Mouse (Mus musculus) 3134 (cell line): ENCODE measurements at regions not wholly inside any gene's neighbourhood (a gene's known extent, or its start where the extent isn't known, plus 50 kb on each side); places are given as distances from the start of the nearest gene placed in this dataset.

Experiments
- DNase-seq: peaks from one replicate; pipeline ENCODE4 v3.0.0-alpha.2; 2011; ENCODE audit warnings: low spot score; ENCODE audit not compliant: insufficient read length; ENCODE audit errors: extremely low read depth

DNA sequence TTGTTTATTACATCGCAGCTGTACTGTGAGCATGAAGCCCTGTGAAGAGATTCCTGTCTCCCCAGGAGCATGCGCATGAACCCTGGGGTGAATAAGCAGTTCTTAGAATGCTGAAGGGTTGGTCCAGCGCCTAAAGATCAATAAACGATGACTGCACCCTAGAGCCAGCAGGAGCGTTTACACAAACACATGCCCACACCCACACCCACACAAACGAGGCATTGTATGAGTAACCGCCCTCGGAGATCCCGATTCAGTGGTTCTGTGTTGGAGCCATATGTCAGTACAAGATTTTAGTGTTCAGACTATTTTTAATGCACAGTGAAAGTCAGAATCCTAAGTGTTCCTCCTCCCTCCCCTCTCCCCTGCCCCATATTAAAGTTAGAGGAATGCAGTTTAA lies 57.3 kb downstream of the Edn1 start:
- no peak for DNase-seq

- no peak for DNase-seq
Measured at GRCm38 (mm10) chr13:42367655-42368554, 66.6 kb downstream of the Edn1 start.

DNA sequence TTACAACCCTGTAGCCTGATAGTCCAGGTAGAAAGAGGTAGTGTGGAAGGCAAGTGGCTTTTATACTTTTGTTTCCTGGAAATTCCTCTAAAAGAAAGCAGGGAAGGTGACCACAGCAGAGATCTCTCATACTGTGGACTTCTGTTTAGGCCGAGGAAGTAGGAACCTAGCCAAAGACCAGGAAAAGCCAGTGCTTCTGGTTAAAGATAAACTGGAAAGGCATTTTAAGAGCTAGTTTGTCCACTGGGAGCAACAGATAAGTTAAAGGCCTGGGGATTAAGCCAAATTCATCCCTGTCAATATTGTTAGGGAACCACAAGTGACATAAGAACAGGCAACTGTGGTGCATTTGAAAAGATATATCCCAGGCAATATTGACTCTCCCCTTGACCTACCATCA lies 68.5 kb downstream of the Edn1 start:
- DNase-seq, result no peak

DNA sequence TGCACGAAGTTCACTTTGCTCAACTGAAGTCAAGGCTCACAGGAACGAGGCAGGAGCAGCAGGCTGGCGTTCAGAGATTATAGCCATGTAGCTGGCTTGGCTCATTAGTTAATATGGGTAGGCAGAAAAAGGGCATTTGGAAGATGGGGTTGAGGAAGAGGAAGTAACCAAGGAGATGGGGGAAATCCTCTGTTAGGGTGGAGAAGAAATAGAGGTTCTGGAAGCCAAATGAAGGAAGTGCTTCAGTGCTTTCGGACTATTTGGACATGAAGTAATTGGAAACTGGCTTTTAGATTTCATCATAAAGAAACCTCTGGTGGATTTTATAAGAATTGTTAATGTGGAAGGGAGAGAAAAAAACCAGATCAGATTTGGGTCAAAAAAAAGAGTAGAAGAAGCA lies 70.9 kb downstream of the Edn1 start:
- no peak for DNase-seq

GRCm38 (mm10) chr13:42374181-42374596 lies 72.9 kb downstream of the Edn1 start:
- no peak for DNase-seq

- no peak for DNase-seq
Measured at GRCm38 (mm10) chr13:42379675-42380074, 78.4 kb downstream of the Edn1 start.

GRCm38 (mm10) chr13:42383099-42383498 lies 81.8 kb downstream of the Edn1 start:
- no peak for DNase-seq

DNA sequence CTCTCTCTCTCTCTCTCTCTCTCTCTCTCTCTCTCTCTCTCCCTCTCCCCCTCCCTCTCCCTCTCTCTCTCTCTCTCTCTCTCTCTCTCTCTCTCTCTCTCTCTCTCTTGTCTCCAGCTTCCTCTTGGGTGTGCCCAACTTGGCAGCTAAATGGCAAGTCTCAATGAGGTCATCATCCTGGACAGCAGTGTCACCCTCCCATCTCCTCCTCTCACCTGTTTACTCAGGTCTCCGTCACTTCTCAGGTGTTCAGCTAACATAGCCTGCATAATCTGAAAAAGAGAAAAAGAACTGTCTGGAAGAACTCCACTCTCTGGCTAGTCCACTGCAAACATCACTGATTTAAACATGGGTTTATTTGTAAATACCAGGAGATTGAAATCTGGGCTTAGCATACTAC lies 89.1 kb downstream of the Edn1 start:
- no peak for DNase-seq

GRCm38 (mm10) chr13:42391330-42392005 lies 90.2 kb downstream of the Edn1 start:
- no peak for DNase-seq

DNA sequence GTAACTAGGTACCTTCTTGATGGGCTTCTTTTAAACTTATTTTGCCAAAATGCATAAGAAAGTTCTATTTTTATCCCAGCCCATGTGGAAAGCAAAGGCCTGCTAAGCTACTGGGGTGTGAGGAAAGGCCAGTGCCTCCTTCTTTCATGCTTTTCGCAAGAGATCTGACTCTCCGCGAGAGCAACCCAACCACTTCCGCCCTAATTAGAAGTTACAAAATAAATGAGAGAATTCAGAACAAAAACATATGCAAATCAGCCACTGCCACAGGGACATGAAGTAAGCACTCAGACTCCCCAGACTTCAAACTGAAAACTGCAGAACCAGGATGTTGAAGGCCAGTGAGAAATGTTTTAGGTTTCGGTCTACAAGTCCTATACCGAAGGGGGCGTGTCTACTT lies 91.4 kb downstream of the Edn1 start:
- DNase-seq, result no peak

DNA sequence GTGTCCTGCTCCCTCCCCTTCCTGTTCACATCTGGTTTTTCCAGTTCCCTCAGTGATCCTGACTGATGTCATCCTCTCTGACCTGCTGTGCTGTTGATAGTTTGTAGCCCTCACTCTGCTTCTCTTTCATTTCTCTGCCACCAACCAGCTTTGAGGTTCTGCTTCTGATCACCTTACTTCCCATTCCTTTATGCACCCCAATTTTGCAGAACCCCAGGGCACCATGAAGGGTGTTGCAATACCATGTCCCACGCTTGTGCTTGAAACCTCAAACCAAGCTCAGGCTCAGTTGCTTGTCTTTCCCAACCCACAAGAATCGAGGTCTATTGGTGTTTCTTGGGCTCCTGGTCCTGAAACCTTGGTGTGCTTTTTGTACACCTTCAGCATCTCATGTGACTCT lies 93.3 kb downstream of the Edn1 start:
- DNase-seq, result no peak

DNA sequence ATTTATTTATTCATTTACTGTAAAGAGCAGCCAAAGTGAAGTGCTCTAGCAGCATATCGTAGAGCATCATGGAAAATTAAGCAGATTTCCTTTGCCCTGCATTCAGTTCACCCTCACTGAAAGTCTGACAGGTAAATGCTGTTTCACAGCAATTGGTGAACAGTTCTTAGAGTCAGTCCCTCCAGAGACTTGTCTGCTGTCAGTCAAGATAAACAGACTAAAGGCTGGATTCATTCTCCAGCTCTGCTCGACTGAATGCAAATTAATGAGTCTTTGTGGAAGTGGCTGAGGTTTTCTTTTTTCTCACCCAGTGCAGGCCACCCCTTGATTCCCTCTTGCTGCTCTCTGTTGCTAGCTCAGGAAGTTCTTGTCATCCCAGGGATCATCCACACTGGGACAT lies 100.2 kb downstream of the Edn1 start:
- DNase-seq, result no peak

DNA sequence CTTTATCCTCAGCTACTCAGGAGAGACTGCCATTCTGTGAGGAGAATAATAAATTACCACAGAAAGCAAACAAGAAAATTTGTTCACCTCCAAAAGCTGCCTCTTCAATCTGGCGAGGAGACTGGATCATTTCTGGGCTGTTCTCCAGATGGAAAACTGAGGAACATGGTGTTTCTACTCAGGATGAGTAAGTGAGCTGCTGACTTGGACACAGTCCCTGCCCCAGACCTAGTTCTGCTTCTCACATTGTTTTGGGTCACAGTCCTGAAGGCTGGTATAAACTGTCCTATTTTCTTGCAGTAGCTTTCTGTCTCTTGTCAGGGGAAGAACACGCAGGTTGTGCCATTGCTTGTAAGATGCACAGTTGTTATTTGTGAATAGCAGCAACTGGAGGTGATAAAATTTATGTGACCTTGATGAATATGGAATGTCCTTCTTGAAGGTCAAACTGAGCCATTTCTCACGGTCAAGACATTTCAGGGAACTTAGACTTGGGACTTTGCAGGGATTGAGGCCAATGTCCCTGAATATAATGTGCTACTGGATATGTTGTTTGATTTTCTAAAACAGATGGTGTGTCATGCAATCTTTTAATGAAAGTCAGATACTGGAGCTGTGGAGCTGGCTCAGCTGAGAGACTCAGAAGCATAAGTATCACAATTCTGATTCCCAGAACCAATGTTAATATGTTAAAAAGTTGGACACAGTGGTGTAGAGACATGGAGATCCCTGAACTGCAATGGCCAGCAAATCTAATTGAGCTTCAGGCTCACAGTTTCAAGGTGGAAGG lies 102.2 kb downstream of the Edn1 start:
- DNase-seq, result peak; percentile 5

DNA sequence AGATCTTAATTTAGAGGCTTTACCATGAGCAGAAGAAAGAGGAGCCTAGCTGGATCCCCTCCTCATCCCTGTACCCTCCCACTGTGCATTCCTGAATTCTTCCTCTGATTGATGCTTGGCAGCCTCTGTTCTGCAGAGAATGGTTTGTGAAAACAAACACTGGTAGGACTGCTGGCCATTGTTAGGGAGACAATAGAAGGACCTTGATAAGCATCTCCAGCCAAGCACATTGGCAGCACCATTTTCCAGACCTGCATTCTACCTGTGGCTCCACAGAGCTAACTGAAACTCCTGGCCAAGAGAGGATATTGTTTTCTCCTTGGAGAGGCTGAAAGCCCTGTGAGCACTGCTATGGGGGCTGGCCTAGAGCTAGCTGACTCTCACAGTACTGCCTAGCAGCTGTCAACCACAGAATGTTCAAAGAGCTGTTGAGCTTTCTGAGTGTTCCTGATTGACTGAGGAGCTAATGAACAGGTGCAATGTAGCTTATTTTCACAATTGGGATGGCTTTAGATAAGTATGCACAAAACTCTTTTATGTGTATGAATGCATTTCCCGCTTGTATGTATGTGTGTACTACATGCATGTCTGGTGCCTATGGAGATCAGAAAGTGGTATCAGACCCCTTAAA lies 111.5 kb downstream of the Edn1 start:
- no peak for DNase-seq

DNA sequence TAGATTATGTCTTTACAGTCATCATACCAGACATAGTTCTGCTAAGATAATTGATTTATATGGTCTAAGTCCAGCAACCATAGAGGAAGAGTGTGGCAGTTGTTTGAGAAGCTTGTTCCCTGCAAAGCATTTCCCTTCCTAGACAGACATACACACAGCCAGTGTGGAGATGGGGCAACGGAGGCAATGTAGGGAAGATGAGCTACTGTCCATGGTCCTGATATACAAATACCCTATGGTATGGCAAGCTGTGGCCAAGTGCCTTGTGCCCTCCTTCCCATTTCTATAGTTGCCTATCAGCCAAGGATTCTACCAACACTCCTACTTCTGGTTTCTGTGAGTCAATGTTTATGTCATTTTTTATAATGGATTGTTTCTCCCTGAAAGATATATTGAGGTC lies 145.6 kb downstream of the Edn1 start:
- DNase-seq, result no peak

- no peak for DNase-seq
Measured at GRCm38 (mm10) chr13:42453665-42454064, 152.4 kb downstream of the Edn1 start.

- DNase-seq, result no peak
Measured at GRCm38 (mm10) chr13:42459892-42460291, 158.6 kb downstream of the Edn1 start.

DNA sequence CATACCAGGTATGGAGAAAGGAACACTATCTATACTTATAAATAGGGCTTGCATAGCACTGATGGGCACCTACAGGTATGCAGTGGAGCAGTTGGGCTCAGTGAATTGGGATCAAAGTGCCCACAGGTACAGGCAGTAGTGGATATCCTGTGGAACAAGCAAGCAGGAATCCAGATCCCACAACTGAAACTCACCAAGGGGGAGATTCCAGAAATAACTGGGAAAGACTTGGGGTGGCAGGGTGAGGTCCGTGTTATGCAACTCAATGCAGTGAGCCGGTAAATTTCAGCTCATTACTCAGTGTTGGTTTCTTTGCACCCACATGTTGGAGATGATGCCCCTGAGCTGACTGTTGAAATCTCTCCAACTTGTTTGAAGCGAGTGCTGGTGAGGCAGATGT lies 177.5 kb downstream of the Edn1 start:
- DNase-seq, result no peak

DNA sequence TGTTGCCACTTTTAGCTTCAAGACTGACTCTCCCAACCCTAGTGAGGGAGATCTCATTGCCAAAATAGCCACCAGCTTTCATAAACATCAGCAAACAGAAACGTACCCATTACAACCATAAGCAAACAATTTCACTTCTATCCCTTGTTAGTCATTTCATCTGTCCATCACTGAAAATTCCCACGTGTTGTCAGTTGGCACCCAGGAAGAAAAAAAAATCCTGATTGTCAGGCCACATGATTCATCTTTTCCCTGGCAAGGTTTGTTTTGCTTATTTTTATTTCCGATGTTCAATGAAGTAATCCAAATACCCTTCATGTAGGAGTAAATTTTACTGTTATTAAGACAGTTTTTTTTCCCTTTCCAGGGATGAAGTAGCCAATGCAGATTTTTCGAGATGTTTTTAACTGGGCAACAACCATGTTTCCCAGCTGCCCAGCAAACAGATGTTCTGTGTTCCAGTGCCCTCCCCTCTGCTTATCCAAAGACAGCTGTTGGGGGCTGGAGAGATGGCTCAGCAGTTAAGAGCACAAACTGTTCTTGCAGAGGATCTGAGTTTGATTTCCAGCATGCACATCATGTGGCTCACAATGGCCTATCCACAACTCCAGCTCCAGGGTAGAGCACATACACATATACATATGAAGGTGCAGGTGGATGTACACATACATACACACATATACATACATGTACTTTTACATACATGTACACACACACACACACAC lies 189.3 kb upstream of the Phactr1 start:
- DNase-seq, result peak; percentile 40

GRCm38 (mm10) chr13:42494371-42494770 lies 186.1 kb upstream of the Phactr1 start:
- no peak for DNase-seq
